Mouse (Mus musculus) CH12.LX (cell line): Measurements from ENCODE around the gene Ucp2.

ENCODE experiments used
- CTCF ChIP-seq, 2 experiments: IDR thresholded peaks in 1 of 2; conservative IDR thresholded peaks in 1 of 2; 2 replicates each; pipeline ENCODE4 v1.5.1; 2011 to 2012; ENCODE audit warnings: low read depth in 2 of 2, low read length in 2 of 2, improper control_type of control experiment in 1 of 2, inconsistent platforms in 1 of 2, mild to moderate bottlenecking in 1 of 2, moderate library complexity in 1 of 2
- MAFK ChIP-seq: IDR thresholded peaks from 2 replicates; pipeline ENCODE4 v1.6.1; 2011; ENCODE audit warnings: low read length, improper control_type of control experiment; ENCODE audit not compliant: insufficient replicate concordance
- POLR2A ChIP-seq: IDR thresholded peaks from 2 replicates; pipeline ENCODE4 v1.6.1; 2011; ENCODE audit warnings: low read depth, mild to moderate bottlenecking, improper control_type of control experiment, low read length
- TBP ChIP-seq: conservative IDR thresholded peaks from 2 replicates; pipeline ENCODE4 v1.6.1; 2011; ENCODE audit warnings: low read depth, low read length, improper control_type of control experiment
- UBTF ChIP-seq: IDR thresholded peaks from 2 replicates; pipeline ENCODE4 v1.6.1; 2012; ENCODE audit warnings: low read depth, mild to moderate bottlenecking, inconsistent platforms, low read length, improper control_type of control experiment, moderate library complexity

GRCm38 (mm10) chr7:100493484-100494414, 612 bp downstream of the Ucp2 start:
- TF ChIP-seq MAFK, result no peak
- no peak for TF ChIP-seq UBTF
- TF ChIP-seq POLR2A, result no peak
- no peak for TF ChIP-seq CTCF (conservative IDR thresholded peaks at IDR 0.05 in 1 of 2, IDR thresholded peaks at IDR 0.05 in 1 of 2; ENCODE audit: low read depth in 2 of 2, low read length in 2 of 2)
- no peak for TF ChIP-seq TBP
